Mouse (Mus musculus): ENCODE measurements around the gene Atp11a. TPM values are rescaled to one million over a fixed set of nuclear protein-coding genes. Genes with fewer than 3 reads are reported as not detected.

The Atp11a gene
- polyA plus RNA-seq, 1 experiment from 2014 or later: 19.9 TPM

DNA sequence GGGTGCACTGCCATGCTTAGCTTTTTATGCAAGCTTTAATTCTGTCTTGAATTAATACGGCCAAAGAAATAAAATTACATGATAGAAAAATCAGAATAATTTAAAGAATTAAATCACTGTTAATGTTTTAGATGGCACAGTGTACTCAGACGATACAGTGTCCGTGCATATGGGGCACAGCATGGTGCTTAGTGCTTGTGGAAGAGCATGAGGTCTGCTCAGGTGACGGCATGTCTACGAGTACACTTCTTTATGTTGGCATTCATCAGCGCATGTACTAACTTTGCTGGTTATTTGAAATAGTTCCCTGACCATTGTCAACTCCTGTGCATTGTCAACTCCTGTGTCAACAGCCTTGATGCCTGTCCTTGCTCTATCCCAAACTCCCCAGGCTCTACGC, 12.5 kb downstream of the Atp11a start:
- Histone ChIP-seq H3K4me2 (ENCODE audit: low read length) (no peak overlapping the region), H3K4me3 (ENCODE audit: control insufficient read depth in 1 of 2, insufficient read depth in 1 of 2, low read depth in 1 of 2, low read length in 2 of 2) (no peak overlapping the region), H3K9me3 (ENCODE audit: control insufficient read depth, low read length) (no peaks in the 10 kb centered on the region), H3K4me1 (ENCODE audit: control insufficient read depth in 2 of 2, insufficient read depth in 2 of 2, low read length in 2 of 2) (peaks cover 38 to 41% of the 10 kb centered on the region in 2 experiments), H3K9ac (ENCODE audit: low read length) (no peak overlapping the region), H3K27me3 (ENCODE audit: control insufficient read depth, insufficient read depth, low read length) (no peaks in the 10 kb centered on the region), H3K27ac (replicated peaks in 1 of 2; ENCODE audit: control insufficient read depth in 1 of 2, insufficient read depth in 1 of 2, low read depth in 2 of 2, low read length in 2 of 2) (peak overlapping the region in 1 of 2 experiments; percentile 28; a peak in 1 of 4 replicates), H3K36me3 (ENCODE audit: control insufficient read depth, insufficient read depth, low read length) (no peaks in the 10 kb centered on the region)
- ATAC-seq (ENCODE audit: insufficient number of reproducible peaks, insufficient read depth, low FRiP score, low read depth): no peak
- 85% methylated on average over 7 of the region's 7 CpGs for WGBS

DNA sequence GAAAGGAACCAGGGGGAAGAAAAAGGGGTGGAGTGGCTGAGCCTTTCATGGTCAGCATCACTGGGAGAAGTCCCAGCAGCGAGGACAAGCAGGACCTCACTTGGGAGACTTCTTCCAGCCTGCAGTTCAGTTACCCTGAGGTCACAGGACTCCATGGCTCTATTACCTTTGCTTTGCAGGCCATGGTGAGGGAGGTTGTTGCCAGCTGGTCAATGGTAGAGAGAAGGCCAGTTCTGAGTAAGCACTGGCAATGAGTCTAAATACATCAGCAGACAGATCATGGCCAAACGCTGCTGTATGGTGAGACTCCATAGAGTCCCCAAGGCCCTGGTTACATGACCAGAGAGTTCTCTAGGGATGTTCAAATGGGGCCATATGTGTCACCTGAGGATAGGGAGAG, 15.5 kb downstream of the Atp11a start:
- Histone ChIP-seq H3K4me1 (ENCODE audit: control insufficient read depth in 2 of 2, insufficient read depth in 2 of 2, low read length in 2 of 2) (peaks cover 59 to 67% of the 10 kb centered on the region in 2 experiments), H3K36me3 (ENCODE audit: control insufficient read depth, insufficient read depth, low read length) (no peaks in the 10 kb centered on the region), H3K27ac (replicated peaks in 1 of 2; ENCODE audit: control insufficient read depth in 1 of 2, insufficient read depth in 1 of 2, low read depth in 2 of 2, low read length in 2 of 2) (no peak overlapping the region), H3K9me3 (ENCODE audit: control insufficient read depth, low read length) (no peaks in the 10 kb centered on the region), H3K9ac (ENCODE audit: low read length) (no peak overlapping the region), H3K4me2 (ENCODE audit: low read length) (no peak overlapping the region), H3K27me3 (ENCODE audit: control insufficient read depth, insufficient read depth, low read length) (no peaks in the 10 kb centered on the region), H3K4me3 (ENCODE audit: control insufficient read depth in 1 of 2, insufficient read depth in 1 of 2, low read depth in 1 of 2, low read length in 2 of 2) (no peak overlapping the region)
- 83% methylated on average over 2 of the region's 2 CpGs for WGBS
- ATAC-seq (ENCODE audit: insufficient number of reproducible peaks, insufficient read depth, low FRiP score, low read depth): no peak

DNA sequence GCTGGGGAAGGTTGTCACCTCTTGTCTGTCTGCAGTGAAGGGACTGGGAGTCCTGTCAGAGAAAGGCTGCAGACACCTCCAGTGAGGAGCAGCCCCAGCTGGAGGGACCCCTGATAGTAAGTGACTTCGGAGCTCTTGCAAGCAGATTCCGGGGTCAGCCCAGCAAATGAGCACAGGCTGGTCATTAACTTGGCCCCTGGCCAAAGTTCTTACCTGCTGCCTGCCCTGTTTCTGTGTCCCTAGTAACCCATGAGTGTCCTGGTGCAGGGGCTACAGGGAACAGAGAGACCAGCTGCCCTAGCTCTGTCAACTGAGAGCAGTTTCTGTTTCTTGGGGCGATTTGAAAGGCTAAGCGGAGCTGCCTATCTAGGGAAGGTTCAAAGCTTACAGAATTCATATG, 17.1 kb downstream of the Atp11a start:
- Histone ChIP-seq H3K36me3 (ENCODE audit: control insufficient read depth, insufficient read depth, low read length) (no peaks in the 10 kb centered on the region), H3K9ac (ENCODE audit: low read length) (peak overlapping the region; percentile 62), H3K9me3 (ENCODE audit: control insufficient read depth, low read length) (no peaks in the 10 kb centered on the region), H3K4me2 (ENCODE audit: low read length) (0 out of 2 replicates have a peak overlapping the region, but pooled peaks have one; percentile 51), H3K27me3 (ENCODE audit: control insufficient read depth, insufficient read depth, low read length) (no peaks in the 10 kb centered on the region), H3K4me1 (ENCODE audit: control insufficient read depth in 2 of 2, insufficient read depth in 2 of 2, low read length in 2 of 2) (peaks cover 56 to 66% of the 10 kb centered on the region in 2 experiments), H3K4me3 (ENCODE audit: control insufficient read depth in 1 of 2, insufficient read depth in 1 of 2, low read depth in 1 of 2, low read length in 2 of 2) (no peak overlapping the region), H3K27ac (replicated peaks in 1 of 2; ENCODE audit: control insufficient read depth in 1 of 2, insufficient read depth in 1 of 2, low read depth in 2 of 2, low read length in 2 of 2) (peak overlapping the region; percentile 86 to 92; a peak in 3 of 4 replicates)
- whole genome bisulfite sequencing: 51% methylated on average over 4 of the region's 4 CpGs
- no peak for ATAC-seq (ENCODE audit: insufficient number of reproducible peaks, insufficient read depth, low FRiP score, low read depth)

DNA sequence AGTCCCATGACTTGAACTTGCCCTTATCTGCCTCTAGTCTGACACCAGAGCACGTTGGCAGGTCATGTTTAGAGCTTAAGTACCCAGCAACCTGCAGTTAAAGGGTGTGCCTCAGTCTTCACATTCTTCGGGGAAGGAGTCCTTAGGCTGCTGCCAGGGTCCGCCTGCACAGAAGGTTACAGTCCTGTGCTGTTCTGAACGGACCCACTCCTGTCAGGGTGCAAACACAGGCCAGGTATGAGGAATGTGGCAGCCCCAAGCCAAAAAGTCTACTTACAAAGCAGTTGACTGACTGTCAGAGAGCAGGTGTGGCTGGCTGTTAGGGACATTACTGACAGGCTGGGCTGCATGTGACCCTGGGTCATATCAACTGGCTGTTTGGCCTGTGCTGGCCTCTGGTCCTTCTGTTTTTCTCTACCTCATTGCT, 18.1 kb downstream of the Atp11a start:
- Histone ChIP-seq H3K4me3 (ENCODE audit: control insufficient read depth in 1 of 2, insufficient read depth in 1 of 2, low read depth in 1 of 2, low read length in 2 of 2) (no peak overlapping the region), H3K4me1 (ENCODE audit: control insufficient read depth in 2 of 2, insufficient read depth in 2 of 2, low read length in 2 of 2) (peaks cover 55 to 69% of the 10 kb centered on the region in 2 experiments), H3K4me2 (ENCODE audit: low read length) (peak overlapping the region; percentile 51), H3K9ac (ENCODE audit: low read length) (no peak overlapping the region; the same call in 1 of the 2 replicates), H3K27me3 (ENCODE audit: control insufficient read depth, insufficient read depth, low read length) (no peaks in the 10 kb centered on the region), H3K9me3 (ENCODE audit: control insufficient read depth, low read length) (no peaks in the 10 kb centered on the region), H3K36me3 (ENCODE audit: control insufficient read depth, insufficient read depth, low read length) (no peaks in the 10 kb centered on the region), H3K27ac (replicated peaks in 1 of 2; ENCODE audit: control insufficient read depth in 1 of 2, insufficient read depth in 1 of 2, low read depth in 2 of 2, low read length in 2 of 2) (peak overlapping the region; percentile 86 to 92)
- 21% methylated on average over 4 of the region's 4 CpGs for WGBS
- ATAC-seq (ENCODE audit: insufficient number of reproducible peaks, insufficient read depth, low FRiP score, low read depth): no peak

DNA sequence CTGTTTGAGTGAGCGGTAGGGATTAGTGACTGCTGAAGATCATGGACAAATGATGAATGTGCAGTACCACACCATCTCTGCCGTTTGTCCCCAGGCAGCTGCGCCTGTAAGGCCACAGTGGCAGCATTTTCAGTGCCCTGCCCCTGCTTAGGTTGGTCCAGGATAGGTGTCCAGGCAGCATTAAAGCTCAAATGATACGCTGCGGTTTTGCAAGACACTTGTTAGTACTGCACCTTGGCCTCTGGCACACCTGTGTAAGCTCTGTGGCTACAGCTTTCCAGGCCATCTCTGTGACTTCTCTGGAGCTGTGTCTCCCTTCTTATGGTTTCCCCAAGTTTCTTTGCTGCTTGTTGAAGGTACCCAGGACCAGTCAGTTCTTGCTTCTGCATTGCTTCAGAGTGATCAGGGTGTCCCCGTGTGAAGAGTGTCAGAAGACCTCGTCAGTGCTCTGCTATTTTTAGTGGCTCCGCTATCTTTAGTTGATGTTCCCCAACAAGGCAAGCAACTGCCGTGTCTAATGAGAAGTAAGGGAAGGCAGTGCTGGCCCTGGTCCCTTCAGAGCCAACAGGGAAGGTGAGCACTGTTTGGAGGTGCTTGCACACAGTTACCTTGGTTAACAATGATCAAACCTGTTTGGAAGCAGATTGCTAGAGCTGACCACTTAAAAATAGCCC, 18.6 kb downstream of the Atp11a start:
- H3K4me2 ChIP-seq (ENCODE audit: low read length): peak overlapping the region; percentile 51
- H3K27ac ChIP-seq (replicated peaks in 1 of 2; ENCODE audit: control insufficient read depth in 1 of 2, insufficient read depth in 1 of 2, low read depth in 2 of 2, low read length in 2 of 2): peak overlapping the region; percentile 86 to 92
- no peaks in the 10 kb centered on the region for H3K9me3 ChIP-seq (ENCODE audit: control insufficient read depth, low read length)
- no peak overlapping the region for H3K4me3 ChIP-seq (ENCODE audit: control insufficient read depth in 1 of 2, insufficient read depth in 1 of 2, low read depth in 1 of 2, low read length in 2 of 2)
- no peaks in the 10 kb centered on the region for H3K36me3 ChIP-seq (ENCODE audit: control insufficient read depth, insufficient read depth, low read length)
- 0 out of 2 replicates have a peak, but pooled peaks have one; percentile 54 for ATAC-seq (ENCODE audit: insufficient number of reproducible peaks, insufficient read depth, low FRiP score, low read depth)
- 39% methylated on average over 9 of the region's 9 CpGs for WGBS
- H3K27me3 ChIP-seq (ENCODE audit: control insufficient read depth, insufficient read depth, low read length): no peaks in the 10 kb centered on the region
- peaks cover 55 to 68% of the 10 kb centered on the region in 2 experiments for H3K4me1 ChIP-seq (ENCODE audit: control insufficient read depth in 2 of 2, insufficient read depth in 2 of 2, low read length in 2 of 2)
- H3K9ac ChIP-seq (ENCODE audit: low read length): peak overlapping the region; percentile 52; the same call in 1 of the 2 replicates

DNA sequence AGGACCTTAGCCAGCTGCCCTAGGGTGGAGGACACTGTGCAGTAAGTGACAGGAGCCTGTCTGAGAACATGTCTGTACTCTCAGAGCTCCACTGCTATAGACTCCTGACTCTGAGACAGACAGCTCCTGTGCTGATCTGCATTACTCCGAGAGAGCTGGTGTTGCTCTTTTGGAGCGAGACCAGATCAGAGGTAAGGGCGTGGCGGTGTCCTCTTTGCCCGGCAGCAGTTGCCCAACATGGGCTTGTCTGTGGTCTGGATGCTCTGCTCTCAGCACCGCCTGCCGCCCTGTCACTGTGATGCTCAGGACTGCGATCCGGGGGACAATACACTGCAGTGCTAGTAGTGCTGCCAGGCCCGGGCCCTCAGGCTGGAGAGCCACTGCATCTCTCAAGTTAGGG, 19.4 kb downstream of the Atp11a start:
- H3K4me1 ChIP-seq (ENCODE audit: control insufficient read depth in 2 of 2, insufficient read depth in 2 of 2, low read length in 2 of 2): peaks cover 53 to 69% of the 10 kb centered on the region in 2 experiments
- H3K4me3 ChIP-seq (ENCODE audit: control insufficient read depth in 1 of 2, insufficient read depth in 1 of 2, low read depth in 1 of 2, low read length in 2 of 2): no peak overlapping the region
- no peaks in the 10 kb centered on the region for H3K36me3 ChIP-seq (ENCODE audit: control insufficient read depth, insufficient read depth, low read length)
- peak overlapping the region; percentile 51 for H3K4me2 ChIP-seq (ENCODE audit: low read length)
- peak overlapping the region; percentile 86 to 92 for H3K27ac ChIP-seq (replicated peaks in 1 of 2; ENCODE audit: control insufficient read depth in 1 of 2, insufficient read depth in 1 of 2, low read depth in 2 of 2, low read length in 2 of 2)
- no peaks in the 10 kb centered on the region for H3K27me3 ChIP-seq (ENCODE audit: control insufficient read depth, insufficient read depth, low read length)
- 39% methylated on average over 10 of the region's 10 CpGs for WGBS
- 0 out of 2 replicates have a peak, but pooled peaks have one; percentile 12 for ATAC-seq (ENCODE audit: insufficient number of reproducible peaks, insufficient read depth, low FRiP score, low read depth)
- H3K9me3 ChIP-seq (ENCODE audit: control insufficient read depth, low read length): no peaks in the 10 kb centered on the region
- peak overlapping the region; percentile 52; the same call in 1 of the 2 replicates for H3K9ac ChIP-seq (ENCODE audit: low read length)

DNA sequence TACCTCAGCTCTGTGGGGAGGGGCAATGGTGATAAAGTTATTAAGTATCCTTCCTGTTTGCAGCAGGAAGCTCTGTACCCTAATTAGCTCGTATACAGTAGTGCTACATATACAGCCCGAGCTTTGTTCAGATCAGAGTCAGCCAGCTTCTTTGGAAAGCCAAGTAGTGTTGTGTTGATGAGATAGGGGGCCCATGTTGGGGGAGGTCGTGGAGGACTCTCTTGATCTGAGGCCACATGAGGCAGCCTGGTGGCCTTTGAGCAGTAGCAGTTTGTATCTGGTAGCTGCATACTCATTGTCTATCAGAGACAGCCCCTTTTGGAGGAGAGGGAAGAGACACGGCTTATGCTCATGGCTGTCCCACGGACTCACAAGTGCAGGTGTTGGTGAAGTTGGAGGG, 20.4 kb downstream of the Atp11a start:
- no peak for ATAC-seq (ENCODE audit: insufficient number of reproducible peaks, insufficient read depth, low FRiP score, low read depth)

More for the DNA sequence above, 20.4 kb downstream of the Atp11a start:
- peaks cover 52 to 70% of the 10 kb centered on the region in 2 experiments for H3K4me1 ChIP-seq (ENCODE audit: control insufficient read depth in 2 of 2, insufficient read depth in 2 of 2, low read length in 2 of 2)
- H3K27me3 ChIP-seq (ENCODE audit: control insufficient read depth, insufficient read depth, low read length): no peaks in the 10 kb centered on the region
- peak overlapping the region; percentile 47 to 92 for H3K27ac ChIP-seq (replicated peaks in 1 of 2; ENCODE audit: control insufficient read depth in 1 of 2, insufficient read depth in 1 of 2, low read depth in 2 of 2, low read length in 2 of 2)
- no peaks in the 10 kb centered on the region for H3K36me3 ChIP-seq (ENCODE audit: control insufficient read depth, insufficient read depth, low read length)
- H3K9ac ChIP-seq (ENCODE audit: low read length): no peak overlapping the region
- H3K4me3 ChIP-seq (ENCODE audit: control insufficient read depth in 1 of 2, insufficient read depth in 1 of 2, low read depth in 1 of 2, low read length in 2 of 2): no peak overlapping the region
- 37% methylated on average over 5 of the region's 5 CpGs for WGBS
- no peaks in the 10 kb centered on the region for H3K9me3 ChIP-seq (ENCODE audit: control insufficient read depth, low read length)
- H3K4me2 ChIP-seq (ENCODE audit: low read length): no peak overlapping the region
